Mouse (Mus musculus): ENCODE data around the gene Gpr152. TPM values are rescaled to one million over a fixed set of nuclear protein-coding genes. Genes with fewer than 3 reads are reported as not detected.
A peak's percentile ranks its signal among the peaks of the same experiment; 100 is the strongest.

The Gpr152 gene
- total and polyA plus RNA-seq, 2 experiments from 2014 or later = 0.19 TPM; not detected in 1

DNA sequence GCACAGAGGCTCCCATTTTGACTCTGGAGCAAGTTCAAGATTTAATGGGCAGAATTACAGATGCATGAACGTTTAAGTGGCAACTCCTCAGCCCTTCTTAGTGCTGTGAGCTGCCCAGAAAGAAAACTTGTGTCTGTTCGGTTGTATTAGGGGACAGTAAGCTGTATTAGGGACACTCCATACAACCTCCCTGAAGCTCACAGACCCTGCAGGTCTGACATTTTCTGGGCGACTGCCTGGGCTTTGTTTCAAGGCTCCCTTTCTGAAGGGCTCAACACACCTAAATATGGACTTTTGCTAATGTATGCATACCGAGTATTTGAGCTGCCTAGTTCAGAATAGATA is 23.9 kb downstream of the Gpr152 start:
- TF ChIP-seq CTCF (IDR thresholded peaks at IDR 0.05; ENCODE audit: low read depth) = no peak

DNA sequence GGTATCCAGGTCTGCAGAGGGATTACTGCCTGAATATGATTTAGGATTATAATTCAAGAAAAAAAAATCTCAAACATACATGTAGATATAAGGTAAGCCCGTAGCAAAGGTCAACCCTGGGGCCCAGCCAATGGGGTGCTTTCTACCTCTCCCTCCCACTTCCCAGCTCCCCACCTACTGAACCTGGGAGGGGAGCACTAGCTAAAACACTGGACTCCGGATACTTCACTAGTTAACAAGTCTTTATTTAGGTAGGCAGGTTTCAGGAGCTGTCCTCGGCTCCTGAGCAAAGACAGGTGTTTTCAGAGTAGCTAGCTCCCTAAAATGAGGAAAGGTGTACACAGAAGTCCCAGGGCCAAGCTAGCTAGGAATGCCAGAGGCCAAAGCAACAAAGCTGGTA is 24.5 kb downstream of the Gpr152 start:
- Histone ChIP-seq H3K4me3 (ENCODE audit: low read depth, low read length) (no peak overlapping the region), H3K4me1 (ENCODE audit: insufficient read depth) (peaks cover 11% of the 10 kb centered on the region), H3K9ac (no peak overlapping the region), H3K36me3 (ENCODE audit: insufficient read depth) (peaks cover 21% of the 10 kb centered on the region), H3K9me3 (ENCODE audit: low read length) (no peaks in the 10 kb centered on the region), H3K27me3 (ENCODE audit: insufficient read depth, low read length) (no peaks in the 10 kb centered on the region), H3K27ac (ENCODE audit: low read depth, low read length) (no peak overlapping the region), H3K4me2 (ENCODE audit: low read depth) (no peak overlapping the region)
- ATAC-seq (no peak), DNase-seq (no peak)
- TF ChIP-seq CTCF (IDR thresholded peaks at IDR 0.05; ENCODE audit: low read depth) = no peak
- 86% methylated on average over 3 of the region's 3 CpGs for WGBS

More for the DNA sequence above, 23.9 kb downstream of the Gpr152 start:
- Histone ChIP-seq H3K4me2 (ENCODE audit: low read depth) (peak overlapping the region; percentile 96), H3K27ac (ENCODE audit: low read depth, low read length) (peak overlapping the region; percentile 84), H3K4me1 (ENCODE audit: insufficient read depth) (peaks cover 11% of the 10 kb centered on the region), H3K36me3 (ENCODE audit: insufficient read depth) (peaks cover 26% of the 10 kb centered on the region), H3K9ac (peak overlapping the region; percentile 71), H3K4me3 (ENCODE audit: low read depth, low read length) (peak overlapping the region; percentile 57), H3K9me3 (ENCODE audit: low read length) (no peaks in the 10 kb centered on the region), H3K27me3 (ENCODE audit: insufficient read depth, low read length) (no peaks in the 10 kb centered on the region)
- ATAC-seq = no peak; the same call in 1 of the 2 replicates
- 32% methylated on average over 4 of the region's 4 CpGs for WGBS
- no peak for DNase-seq

DNA sequence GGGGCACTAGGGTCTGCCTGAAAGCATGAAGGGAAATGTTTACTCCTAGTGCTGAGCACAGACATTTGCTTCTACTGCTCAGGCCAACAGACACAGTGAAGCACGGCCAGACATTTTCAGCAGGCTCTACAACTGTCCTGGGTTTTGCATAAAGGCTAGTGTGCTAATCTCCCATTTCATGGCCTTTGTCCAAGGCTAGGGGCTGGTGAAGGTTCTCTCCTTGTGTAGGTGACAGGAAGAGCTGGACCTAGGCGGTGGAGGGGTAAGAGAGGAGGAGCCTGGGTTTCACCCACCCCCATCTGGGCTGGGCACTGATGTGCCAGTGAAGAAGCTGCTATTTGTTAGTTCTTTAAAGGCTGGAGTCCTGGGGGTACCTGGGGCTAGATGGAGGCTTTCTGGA is 25.1 kb downstream of the Gpr152 start:
- peaks cover 14% of the 10 kb centered on the region for H3K36me3 ChIP-seq (ENCODE audit: insufficient read depth)
- H3K9me3 ChIP-seq (ENCODE audit: low read length) = no peaks in the 10 kb centered on the region
- H3K27me3 ChIP-seq (ENCODE audit: insufficient read depth, low read length) = no peaks in the 10 kb centered on the region
- no peak for TF ChIP-seq CTCF (IDR thresholded peaks at IDR 0.05; ENCODE audit: low read depth)
- H3K4me3 ChIP-seq (ENCODE audit: low read depth, low read length) = no peak overlapping the region
- WGBS = 83% methylated on average over 2 of the region's 2 CpGs
- H3K4me2 ChIP-seq (ENCODE audit: low read depth) = no peak overlapping the region
- no peak overlapping the region for H3K27ac ChIP-seq (ENCODE audit: low read depth, low read length)
- no peak overlapping the region for H3K9ac ChIP-seq
- ATAC-seq = no peak
- DNase-seq = no peak
- peaks cover 12% of the 10 kb centered on the region for H3K4me1 ChIP-seq (ENCODE audit: insufficient read depth)

DNA sequence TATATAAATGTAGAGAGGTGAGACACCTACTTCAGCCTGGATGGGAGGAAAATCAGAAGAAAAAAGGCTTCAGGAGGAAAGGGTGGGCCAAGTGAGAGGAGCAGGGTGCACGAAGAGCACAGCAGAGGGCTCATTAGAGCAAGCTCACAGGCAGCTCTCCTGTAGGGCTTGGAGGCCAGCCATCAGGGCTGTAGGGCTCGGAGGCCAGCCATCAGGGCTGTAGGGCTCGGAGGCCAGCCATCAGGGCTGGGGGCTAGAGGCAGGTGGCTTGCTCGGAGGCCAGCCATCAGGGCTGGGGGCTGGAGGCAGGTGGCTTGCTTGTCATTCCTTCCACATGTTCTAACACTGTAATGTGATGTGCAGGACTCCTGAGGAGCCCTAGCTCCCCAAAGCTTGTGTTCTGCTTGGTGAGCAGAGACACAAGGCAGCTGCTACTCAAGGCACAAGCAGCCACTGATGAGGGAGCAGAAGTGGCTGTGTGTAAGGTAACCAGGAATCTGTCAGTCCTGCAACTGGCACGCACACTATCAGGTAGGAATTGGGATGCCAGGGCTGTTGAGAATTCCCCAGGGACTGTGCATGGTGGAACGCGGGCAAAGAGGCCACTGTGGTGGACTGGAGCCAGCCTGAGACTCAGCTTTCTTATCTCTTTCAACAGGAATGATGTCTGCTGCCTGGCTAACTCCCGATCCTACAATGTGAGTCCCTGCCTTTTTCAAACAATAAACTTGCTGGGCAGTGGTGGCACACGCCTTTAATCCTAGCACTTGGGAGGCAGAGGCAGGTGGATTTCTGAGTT is 27.3 kb downstream of the Gpr152 start:
- DNase-seq (no peak), ATAC-seq (no peak)
- no peak overlapping the region for H3K4me3 ChIP-seq (ENCODE audit: low read depth, low read length)
- H3K27me3 ChIP-seq (ENCODE audit: insufficient read depth, low read length) = no peaks in the 10 kb centered on the region
- no peak for TF ChIP-seq CTCF (IDR thresholded peaks at IDR 0.05; ENCODE audit: low read depth)
- no peaks in the 10 kb centered on the region for H3K9me3 ChIP-seq (ENCODE audit: low read length)
- 74% methylated on average over 9 of the region's 9 CpGs for whole genome bisulfite sequencing
- no peaks in the 10 kb centered on the region for H3K36me3 ChIP-seq (ENCODE audit: insufficient read depth)
- no peak overlapping the region for H3K27ac ChIP-seq (ENCODE audit: low read depth, low read length)
- H3K4me2 ChIP-seq (ENCODE audit: low read depth) = no peak overlapping the region
- no peak overlapping the region for H3K9ac ChIP-seq
- H3K4me1 ChIP-seq (ENCODE audit: insufficient read depth) = peaks cover 18% of the 10 kb centered on the region

DNA sequence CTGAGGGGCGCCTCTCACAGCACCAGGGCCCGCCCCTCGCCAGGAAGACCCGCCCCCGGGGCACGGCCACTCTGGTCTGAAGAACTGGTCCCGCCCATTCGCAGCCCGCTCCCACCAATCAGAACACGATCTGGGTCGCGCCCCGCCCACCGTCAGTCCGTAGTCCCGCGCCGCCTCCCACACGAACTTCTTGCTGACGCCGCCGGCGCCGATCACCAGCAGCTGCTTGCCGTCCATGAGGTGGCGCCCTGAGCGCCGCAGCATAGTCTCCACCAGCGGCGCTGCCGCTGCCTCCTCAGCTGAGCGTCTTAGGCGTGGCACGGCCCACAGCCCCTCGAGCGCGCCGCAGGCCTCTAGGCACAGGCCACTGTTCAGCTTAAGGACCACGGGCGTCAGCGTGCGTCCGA is 29.8 kb downstream of the Gpr152 start:
- Histone ChIP-seq H3K9me3 (ENCODE audit: low read length) (no peaks in the 10 kb centered on the region), H3K27ac (ENCODE audit: low read depth, low read length) (peak overlapping the region; percentile 92), H3K4me2 (ENCODE audit: low read depth) (peak overlapping the region; percentile 90), H3K27me3 (ENCODE audit: insufficient read depth, low read length) (no peaks in the 10 kb centered on the region), H3K4me3 (ENCODE audit: low read depth, low read length) (peak overlapping the region; percentile 46), H3K36me3 (ENCODE audit: insufficient read depth) (no peaks in the 10 kb centered on the region), H3K4me1 (ENCODE audit: insufficient read depth) (peaks cover 7% of the 10 kb centered on the region), H3K9ac (peak overlapping the region; percentile 76)
- 0% methylated on average over 43 of the region's 43 CpGs for WGBS
- peak; percentile 99 for TF ChIP-seq CTCF (IDR thresholded peaks at IDR 0.05; ENCODE audit: low read depth)
- ATAC-seq (peak; percentile 97), DNase-seq (peak; percentile 99)

DNA sequence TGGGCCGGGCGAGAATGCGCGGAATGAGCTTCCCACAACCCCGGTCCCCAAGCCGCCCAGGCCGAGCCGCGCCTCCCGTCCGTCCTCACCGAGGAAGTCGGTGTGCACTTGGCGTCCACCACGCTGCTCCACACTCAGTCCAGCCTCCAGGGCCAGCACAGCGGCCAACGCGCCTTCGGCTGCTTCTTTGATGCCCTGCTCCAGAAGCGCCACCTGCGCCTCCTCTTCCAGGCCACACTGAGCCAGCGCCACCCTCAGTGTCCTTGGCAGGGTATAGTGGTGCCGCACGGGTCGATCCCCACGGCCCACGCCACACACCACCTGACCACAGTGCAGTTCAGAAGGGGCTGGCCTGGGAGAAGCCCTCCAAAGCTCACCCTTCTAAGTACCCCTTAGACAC is 30.2 kb downstream of the Gpr152 start:
- no peak for DNase-seq
- 10% methylated on average over 27 of the region's 27 CpGs for WGBS

DNA sequence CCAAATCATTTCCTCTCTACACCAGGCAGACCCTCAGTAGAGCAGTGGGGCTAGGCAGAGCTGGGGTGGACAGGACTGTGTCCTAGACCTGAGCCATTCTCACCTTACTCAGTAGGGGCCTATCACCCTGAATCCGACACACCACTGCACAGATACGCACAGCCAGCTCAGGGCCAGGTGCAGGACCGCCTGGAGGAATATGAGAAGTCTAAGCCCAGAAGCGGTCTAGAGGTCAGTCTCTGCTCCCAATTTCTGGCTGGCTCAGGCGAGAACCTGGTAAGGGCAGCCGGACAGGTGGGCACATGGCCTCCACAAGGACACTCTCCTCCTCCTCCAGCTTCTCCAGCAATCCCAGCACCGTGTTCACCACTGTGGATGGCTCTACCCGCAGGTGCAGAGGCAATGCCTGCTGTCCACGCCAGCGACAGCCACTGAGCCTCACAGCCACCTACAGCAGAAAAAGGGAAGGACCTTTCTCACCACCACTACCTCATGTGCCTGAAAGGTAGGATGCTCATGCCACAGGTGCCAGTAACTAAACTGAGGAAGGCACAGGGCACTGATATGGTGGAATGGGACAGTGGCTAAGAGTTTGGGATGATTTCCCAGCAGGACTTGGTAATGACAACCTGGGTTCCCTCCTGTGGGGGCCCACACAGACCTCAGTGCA is 31.3 kb downstream of the Gpr152 start:
- ATAC-seq (no peak), DNase-seq (no peak)
- H3K4me1 ChIP-seq (ENCODE audit: insufficient read depth) = peaks cover 7% of the 10 kb centered on the region
- no peak overlapping the region for H3K4me2 ChIP-seq (ENCODE audit: low read depth)
- no peak overlapping the region for H3K4me3 ChIP-seq (ENCODE audit: low read depth, low read length)
- 0 out of 2 replicates have a peak overlapping the region, but pooled peaks have one; percentile 92 for H3K27ac ChIP-seq (ENCODE audit: low read depth, low read length)
- H3K27me3 ChIP-seq (ENCODE audit: insufficient read depth, low read length) = no peaks in the 10 kb centered on the region
- H3K9me3 ChIP-seq (ENCODE audit: low read length) = no peaks in the 10 kb centered on the region
- H3K9ac ChIP-seq = no peak overlapping the region
- TF ChIP-seq CTCF (IDR thresholded peaks at IDR 0.05; ENCODE audit: low read depth) = 0 out of 2 replicates have a peak, but pooled peaks have one; percentile 3
- H3K36me3 ChIP-seq (ENCODE audit: insufficient read depth) = no peaks in the 10 kb centered on the region
- 92% methylated on average over 10 of the region's 10 CpGs for WGBS

More for the DNA sequence above, 30.2 kb downstream of the Gpr152 start:
- peak; percentile 30 for ATAC-seq
- TF ChIP-seq CTCF (IDR thresholded peaks at IDR 0.05; ENCODE audit: low read depth) = no peak
- Histone ChIP-seq H3K9me3 (ENCODE audit: low read length) (no peaks in the 10 kb centered on the region), H3K27me3 (ENCODE audit: insufficient read depth, low read length) (no peaks in the 10 kb centered on the region), H3K4me1 (ENCODE audit: insufficient read depth) (peaks cover 7% of the 10 kb centered on the region), H3K36me3 (ENCODE audit: insufficient read depth) (no peaks in the 10 kb centered on the region), H3K4me2 (ENCODE audit: low read depth) (peak overlapping the region; percentile 90), H3K27ac (ENCODE audit: low read depth, low read length) (peak overlapping the region; percentile 92), H3K4me3 (ENCODE audit: low read depth, low read length) (peak overlapping the region; percentile 46), H3K9ac (peak overlapping the region; percentile 76)

Measured in forebrain, postnatal 0 days (tissue).